Mouse (Mus musculus) frontal cortex, postnatal 36 days (tissue): Measurements from ENCODE around the gene Chd6.

Experiments
- DNase-seq, 2 experiments: peaks; one replicate each; pipeline ENCODE4 v3.0.0; 2022; ENCODE audit warnings: low spot score in 2 of 2

The Chd6 gene

GRCm38 (mm10) chr2:161075553-161075952 is 33.3 kb downstream of the Chd6 start:
- no peak for DNase-seq

GRCm38 (mm10) chr2:161066097-161066759 is 42.6 kb downstream of the Chd6 start:
- DNase-seq = no peak

GRCm38 (mm10) chr2:161065594-161065993 is 43.3 kb downstream of the Chd6 start:
- DNase-seq = no peak

GRCm38 (mm10) chr2:161064836-161065235 is 44.0 kb downstream of the Chd6 start:
- no peak for DNase-seq

- DNase-seq = no peak
Observed at GRCm38 (mm10) chr2:161058841-161059240, 50.0 kb downstream of the Chd6 start.

- DNase-seq = peak in 1 of 2 experiments; percentile 12
Observed at GRCm38 (mm10) chr2:161053765-161054164, 55.1 kb downstream of the Chd6 start.

GRCm38 (mm10) chr2:161052175-161052574 is 56.7 kb downstream of the Chd6 start:
- DNase-seq = no peak

GRCm38 (mm10) chr2:161049426-161049825 is 59.4 kb downstream of the Chd6 start:
- no peak for DNase-seq

GRCm38 (mm10) chr2:161044492-161045201 is 64.2 kb downstream of the Chd6 start:
- peak in 1 of 2 experiments; percentile 31 for DNase-seq

GRCm38 (mm10) chr2:161042874-161043273 is 66.0 kb downstream of the Chd6 start:
- no peak for DNase-seq

- no peak for DNase-seq
Observed at GRCm38 (mm10) chr2:161040743-161041142, 68.1 kb downstream of the Chd6 start.

GRCm38 (mm10) chr2:161037766-161038165 is 71.1 kb downstream of the Chd6 start:
- no peak for DNase-seq

- DNase-seq = no peak
Observed at GRCm38 (mm10) chr2:161033141-161033540, 75.7 kb downstream of the Chd6 start.

- DNase-seq = no peak
Observed at GRCm38 (mm10) chr2:161032394-161032793, 76.5 kb downstream of the Chd6 start.

GRCm38 (mm10) chr2:161024606-161025005 is 84.3 kb downstream of the Chd6 start:
- no peak for DNase-seq

GRCm38 (mm10) chr2:161017913-161018312 is 91.0 kb downstream of the Chd6 start:
- no peak for DNase-seq

GRCm38 (mm10) chr2:161012577-161013251 is 96.2 kb downstream of the Chd6 start:
- DNase-seq = peak; percentile 33 to 62

- DNase-seq = no peak
Observed at GRCm38 (mm10) chr2:161004338-161004737, 104.5 kb downstream of the Chd6 start.

GRCm38 (mm10) chr2:160996987-160997763 is 111.7 kb downstream of the Chd6 start:
- no peak for DNase-seq

- DNase-seq = no peak
Observed at GRCm38 (mm10) chr2:160994181-160994580, 114.7 kb downstream of the Chd6 start.

GRCm38 (mm10) chr2:160992465-160992864 is 116.4 kb downstream of the Chd6 start:
- no peak for DNase-seq
